Mouse (Mus musculus) hindlimb bud, embryonic 11.5 days (tissue): ENCODE results near the gene Adk.
A peak's percentile ranks its signal among the peaks of the same experiment; 100 is the strongest.

Experiments used
- DNase-seq: peaks from one replicate; pipeline ENCODE4 v3.0.0-alpha.2; 2012; ENCODE audit warnings: low read depth, low spot score; ENCODE audit errors: extremely low spot score

Adk gene

DNA sequence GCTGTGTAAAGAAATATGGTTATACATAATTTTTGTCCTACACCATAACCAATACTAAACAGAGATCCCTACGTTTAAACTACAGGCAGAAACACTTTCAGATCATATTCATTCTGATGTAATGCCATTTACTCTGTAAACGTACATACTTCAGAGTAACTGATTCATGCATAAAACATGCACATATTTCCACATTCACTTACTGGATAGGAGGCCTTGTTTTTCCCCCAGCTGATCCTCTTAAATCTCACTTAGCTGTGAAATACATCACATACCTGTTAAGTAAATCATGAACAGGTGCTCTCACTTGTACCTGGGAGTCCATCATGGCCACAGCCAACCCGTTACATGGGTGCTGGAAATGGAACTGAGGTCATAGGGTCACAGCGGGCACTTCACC is 285.6 kb downstream of the Adk start:
- no peak for DNase-seq

DNA sequence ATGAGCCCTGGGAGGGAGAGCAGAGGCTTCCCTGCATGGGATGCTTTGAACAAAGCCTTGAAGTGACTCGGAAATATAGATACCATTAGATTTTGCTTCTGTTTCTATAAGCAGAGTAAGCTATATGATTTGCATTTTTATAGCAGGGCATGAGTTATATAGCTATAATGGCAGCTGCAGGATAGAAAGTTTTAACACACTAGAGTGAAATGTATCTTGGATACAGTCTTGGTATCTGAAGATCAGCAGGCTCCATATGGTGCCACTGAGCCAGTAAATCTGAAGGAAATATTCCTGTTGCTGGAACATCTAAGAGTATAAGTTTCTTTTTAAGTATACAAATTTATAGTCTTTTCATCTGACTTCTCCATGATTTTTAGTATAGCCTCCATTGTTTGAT is 288.8 kb downstream of the Adk start:
- DNase-seq, result no peak

DNA sequence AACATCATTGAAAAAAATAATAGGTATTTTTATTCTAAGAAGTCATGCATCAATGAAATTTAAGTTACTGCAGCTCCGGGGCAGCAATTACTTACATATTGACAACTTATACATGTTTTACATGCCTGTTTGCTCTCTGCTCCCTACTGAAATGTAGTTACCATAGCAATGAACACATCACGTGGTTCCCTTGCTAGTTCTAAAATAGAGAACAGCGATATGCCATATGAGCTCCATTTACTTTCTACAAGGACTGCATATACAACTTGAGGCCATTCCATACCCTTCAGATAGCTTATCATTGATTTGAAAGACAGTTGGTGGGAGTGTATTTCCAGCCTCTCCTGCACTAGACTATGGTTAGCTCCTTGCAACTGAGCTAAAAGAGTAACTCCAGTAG is 290.6 kb downstream of the Adk start:
- no peak for DNase-seq

DNA sequence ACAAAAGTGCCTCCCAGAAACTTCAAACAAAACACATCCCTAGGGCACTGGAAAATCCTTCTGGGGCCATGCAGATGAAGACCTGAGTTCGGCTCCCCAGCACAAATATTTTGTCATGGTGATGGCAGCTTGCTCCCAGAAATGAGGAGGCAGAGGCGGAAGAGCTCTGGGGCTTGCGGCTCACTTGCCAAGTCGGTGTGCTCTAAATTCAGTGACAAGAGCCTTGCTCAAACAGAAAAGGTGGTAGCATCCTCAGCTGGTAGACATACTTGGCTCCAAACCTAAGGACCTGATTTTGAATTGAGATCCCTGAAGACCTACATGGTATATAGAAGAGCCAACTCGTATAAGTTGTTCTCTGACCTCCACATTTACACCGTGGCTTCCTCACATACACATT is 292.5 kb downstream of the Adk start:
- no peak for DNase-seq

DNA sequence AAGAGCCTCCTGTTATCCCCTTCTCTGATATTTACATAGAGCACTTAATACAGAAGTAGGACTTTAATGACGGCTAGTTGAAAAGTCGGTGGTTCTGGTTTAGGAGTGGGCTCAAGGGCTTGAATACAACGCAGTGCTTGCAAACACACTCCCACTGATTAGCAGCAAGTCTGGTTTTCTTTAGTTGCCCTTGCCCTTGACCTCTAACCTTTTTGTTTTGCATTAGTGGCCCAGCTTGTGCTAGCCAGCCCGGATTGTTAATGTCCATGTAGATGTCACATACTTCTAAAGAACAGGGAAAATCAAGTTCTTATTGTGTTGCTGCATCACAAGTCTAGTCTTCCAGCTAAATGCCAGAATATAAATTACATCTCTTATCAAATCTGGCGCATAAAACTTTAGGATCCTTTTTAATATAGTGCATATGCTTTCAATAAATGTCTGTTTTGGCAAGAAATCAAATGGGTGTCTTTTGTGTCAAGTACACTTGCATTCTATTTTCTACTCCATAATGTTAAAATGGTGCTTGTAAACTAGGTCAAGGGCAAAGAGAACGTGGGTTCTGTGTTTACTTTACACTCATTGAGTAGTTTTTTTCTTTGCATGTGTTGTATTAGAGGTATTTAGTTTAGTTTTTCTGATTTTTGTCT is 296.4 kb downstream of the Adk start:
- no peak for DNase-seq

DNA sequence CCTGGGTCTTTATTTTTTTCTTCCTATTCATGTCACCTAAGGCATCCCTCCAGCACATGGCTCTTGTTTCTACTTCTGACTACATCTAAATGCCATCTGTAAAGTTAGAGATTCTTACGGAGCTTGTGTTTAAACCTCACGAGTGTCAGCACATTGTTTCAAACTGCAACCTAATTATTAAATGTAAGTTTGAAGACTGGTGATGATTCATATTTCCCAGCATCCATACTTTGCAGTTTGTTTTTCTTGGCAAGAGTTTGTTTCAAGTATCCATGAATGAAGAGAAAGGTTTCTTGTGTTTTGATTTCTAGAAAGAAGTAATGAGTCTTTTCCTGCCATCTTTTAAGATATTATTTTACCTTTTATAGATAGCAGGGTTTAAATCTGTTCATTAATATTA is 299.3 kb downstream of the Adk start:
- no peak for DNase-seq

DNA sequence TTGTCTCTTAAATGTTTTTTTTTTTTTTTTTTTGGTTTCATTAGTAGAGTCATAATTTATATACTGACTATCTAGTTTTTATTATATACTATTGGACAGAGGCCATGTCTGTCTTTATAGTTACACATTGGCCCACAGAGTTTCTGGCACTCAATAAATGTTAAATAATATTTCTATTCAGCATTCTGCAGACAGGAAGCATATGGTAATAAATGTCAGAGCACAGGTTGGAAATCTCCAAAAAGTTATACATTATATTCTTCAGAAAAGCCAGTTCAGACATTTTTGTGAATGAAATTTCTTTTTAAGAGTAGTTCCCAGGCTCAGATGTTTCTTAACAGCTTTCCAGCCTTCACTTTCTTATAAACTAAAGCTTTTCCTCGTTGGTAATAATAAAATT is 303.9 kb downstream of the Adk start:
- DNase-seq, result no peak

DNA sequence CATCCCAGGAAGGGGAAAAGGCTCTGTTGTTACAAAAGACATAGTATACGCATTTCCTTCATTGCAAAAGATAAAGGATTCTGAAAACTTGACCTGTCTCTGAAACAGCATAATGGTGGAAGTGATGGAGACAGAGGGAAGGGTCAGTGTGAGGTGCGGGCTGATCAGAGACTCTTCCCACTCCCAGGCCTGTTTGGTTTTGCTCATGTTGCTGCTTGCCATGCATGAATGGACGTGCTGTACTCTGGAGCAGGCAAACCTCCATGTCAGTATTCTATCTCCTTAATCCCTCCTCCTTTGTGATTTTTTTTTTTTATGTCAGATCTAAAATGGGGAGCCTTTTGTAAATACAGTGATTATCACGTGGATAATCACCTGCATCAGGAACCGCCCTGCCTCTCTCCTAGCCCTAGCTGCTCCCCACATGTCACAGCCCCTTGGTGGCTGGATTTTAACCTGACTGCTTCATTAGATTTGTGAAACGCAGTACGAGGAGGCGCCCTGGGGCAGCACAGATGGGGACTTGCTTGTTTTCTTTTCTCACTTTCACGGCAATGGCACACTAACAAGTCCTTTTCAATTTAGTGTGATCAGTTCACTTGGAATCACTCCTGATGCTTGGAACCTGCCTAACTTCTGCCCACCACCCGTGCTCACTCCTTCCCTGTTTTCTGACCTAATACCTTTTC is 307.0 kb downstream of the Adk start:
- no peak for DNase-seq

DNA sequence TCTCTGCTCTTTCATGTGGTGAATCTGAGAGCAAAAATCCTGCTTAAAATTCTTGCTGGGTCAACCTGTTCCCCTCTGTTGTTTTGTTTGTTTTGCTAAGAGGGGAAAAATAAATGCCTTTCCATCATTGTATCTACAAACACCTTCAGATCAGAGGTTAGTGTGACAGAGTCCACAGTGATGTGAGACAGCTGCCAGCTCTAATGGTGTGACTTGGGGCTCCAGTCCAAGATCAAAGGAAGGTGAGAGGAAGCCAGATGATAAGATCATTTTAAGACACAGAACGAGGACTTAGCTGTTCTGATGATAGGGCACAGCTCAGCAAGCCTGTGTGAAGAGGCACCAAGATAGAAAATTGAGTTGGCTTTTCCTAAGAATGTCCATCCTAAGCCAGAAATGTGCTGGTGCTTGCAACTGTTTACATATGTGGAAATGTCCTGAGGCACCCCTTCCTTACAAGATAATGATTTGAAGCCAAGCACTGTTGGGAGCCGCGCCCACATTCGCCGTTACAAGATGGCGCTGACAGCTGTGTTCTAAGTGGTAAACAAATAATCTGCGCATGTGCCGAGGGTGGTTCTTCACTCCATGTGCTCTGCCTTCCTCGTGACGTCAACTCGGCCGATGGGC is 307.6 kb downstream of the Adk start:
- DNase-seq, result no peak

DNA sequence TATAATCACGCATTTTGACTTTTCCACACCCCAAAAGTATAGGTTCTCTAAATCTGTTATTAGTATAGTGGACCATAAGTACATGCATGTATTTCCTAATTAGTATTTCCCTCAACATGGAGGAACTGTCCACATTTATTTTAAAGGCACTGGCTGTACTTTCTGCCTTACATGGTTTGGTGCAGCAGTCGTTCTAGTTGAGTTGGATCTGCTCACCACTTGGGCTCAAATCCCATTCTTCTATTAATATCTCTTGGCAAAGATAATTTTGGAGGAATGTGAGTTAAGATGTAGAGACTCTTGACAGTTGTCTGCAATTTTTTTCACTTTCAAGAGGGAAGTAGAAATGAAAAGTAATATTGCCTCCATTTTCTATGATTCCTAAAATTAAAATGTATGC is 314.7 kb downstream of the Adk start:
- DNase-seq, result no peak

DNA sequence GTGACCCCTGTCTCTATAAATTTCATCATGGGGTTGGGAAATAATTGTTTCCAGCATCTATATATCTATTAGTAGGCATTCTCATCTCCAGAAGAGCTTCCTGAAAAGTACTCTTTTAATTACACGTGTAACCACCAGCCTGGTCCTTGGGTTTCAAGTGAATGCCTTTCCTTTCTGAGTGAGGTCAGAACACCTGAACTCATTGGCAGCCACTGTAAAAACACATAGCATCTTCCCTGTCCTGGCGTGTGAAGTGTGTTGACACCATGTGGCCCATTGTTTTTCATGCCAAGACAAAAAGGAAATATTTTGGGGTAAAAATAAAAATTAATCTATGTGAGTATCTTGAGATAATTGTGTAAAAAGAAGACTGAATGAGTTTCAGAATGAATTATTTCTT is 316.2 kb downstream of the Adk start:
- DNase-seq, result no peak

DNA sequence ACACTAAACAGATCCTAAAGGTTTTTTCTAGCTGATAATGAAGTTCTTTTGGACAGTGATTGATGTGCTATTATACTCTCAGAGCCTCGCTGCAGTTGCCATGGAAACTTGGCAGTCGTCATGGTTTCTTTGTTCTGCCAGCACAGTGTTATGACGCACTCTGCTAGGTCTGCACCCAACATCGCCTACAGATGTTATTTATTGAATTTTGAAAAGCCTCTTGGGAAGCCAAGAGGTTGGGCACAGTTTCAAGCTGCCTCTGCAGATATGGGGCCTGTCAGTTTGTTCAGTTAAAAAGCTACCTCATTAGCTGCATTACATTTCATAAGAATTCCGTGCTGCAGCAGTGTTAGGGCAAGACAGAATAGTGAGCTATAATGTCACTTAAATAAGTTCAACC is 316.8 kb downstream of the Adk start:
- DNase-seq, result peak; percentile 75

DNA sequence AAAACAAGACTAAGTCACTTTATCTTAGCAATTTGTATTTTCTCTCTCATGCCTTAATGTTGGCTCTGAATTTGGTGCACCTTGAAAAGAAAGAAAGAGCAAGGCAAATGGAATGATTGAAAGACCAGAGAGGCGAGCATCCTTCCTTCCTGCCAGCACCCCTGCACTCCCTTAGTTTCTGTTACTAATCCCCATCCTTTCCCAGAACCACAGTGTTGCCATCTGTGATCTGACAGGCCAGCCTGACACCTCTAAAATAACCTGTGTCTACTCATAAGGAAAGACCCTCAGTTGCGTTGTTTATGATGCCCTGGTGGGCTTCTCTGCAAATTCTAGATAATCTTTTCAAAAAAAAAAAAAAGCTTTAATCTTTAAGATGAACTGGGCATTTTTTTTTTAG is 319.6 kb downstream of the Adk start:
- no peak for DNase-seq

DNA sequence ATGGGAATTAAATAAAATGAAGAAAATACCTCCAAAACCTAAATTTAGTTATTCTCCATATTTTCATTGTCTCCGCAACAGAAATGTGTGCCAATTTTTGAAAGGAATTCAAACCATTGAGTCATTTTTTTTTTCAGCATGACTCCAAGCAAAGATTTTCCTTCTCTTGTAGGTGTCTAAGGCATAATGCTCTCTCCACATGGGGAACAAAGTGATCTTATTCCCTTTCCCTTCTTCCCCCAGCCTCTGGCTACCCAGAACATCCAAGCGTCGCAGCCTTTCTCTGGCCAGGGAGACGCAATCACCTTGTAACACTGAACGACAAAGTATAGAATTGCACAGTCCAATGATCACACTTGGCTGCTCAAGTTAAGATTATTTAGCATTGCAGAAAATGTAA is 320.3 kb downstream of the Adk start:
- no peak for DNase-seq

DNA sequence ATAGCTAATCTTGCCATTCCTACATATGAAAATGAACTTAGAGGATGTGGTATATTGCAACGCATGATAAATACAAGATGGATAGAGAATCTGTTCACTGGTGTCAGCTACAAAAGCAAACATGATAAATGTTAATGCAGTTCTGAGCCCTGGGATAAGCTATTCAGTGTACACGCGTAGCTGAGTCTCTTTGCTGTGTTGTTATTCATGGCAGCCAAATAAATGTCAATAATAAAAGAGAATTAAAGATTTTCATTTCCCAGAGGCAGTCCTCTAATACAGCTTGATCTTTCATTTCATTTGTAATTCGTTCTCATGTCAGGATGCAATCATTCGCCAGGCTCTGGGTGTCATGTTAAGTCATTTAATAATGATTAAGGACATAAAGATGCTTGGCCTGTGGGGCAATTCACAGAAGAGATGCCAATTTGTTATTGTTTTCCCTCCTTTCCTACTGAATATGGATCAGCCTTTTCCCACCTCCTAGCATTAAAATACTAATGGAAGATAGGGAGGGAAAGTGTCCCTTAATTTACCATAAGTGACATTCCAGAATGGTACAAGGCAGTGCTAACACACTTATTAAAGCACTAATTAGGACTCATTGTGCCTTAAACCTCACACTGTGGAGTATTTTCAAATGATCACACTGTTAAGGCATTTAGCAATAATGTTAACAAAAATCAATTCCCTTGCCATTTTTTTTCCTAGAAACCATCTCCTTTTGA is 331.5 kb downstream of the Adk start:
- DNase-seq, result no peak

DNA sequence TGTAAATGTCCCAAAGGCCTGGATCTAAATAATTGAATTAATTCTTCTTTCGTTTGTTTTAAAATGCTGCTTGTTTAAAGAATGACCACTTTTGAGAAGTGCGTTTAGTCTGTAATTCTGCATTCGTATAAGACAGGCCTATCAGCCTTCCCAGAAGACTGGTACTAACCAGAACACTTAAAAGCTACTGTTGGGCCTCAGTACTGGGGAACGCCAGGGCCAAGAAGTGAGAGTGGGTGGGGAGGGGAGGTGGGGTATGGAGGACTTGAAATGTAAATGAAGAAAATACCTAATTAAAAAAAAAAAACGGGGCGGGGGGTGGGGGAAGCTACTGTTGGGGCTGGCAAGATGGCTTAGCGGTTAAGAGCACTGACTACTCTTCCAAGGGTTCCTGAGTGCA is 347.1 kb downstream of the Adk start:
- DNase-seq, result no peak

DNA sequence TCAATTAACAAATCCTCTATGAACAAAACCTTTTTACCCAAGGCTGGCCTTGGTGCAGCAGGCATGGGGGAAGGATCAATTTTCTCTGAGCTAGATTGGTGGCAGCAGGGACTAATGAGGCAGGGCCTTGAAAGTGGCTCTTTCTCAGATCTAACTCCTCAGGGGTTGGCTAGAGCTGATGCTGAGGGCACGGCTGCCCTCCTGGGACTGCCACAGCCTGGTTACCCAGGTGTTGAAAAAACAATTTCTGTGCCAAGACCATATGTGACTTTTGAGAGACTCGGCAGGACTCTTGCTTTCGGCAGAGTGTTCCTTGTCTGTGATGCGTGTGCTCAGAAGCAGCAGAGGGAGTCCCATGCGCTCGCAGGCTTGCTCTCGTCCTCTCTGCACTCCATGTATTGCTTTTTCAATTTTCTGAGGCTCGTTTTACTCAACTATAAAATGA is 349.8 kb downstream of the Adk start:
- no peak for DNase-seq

DNA sequence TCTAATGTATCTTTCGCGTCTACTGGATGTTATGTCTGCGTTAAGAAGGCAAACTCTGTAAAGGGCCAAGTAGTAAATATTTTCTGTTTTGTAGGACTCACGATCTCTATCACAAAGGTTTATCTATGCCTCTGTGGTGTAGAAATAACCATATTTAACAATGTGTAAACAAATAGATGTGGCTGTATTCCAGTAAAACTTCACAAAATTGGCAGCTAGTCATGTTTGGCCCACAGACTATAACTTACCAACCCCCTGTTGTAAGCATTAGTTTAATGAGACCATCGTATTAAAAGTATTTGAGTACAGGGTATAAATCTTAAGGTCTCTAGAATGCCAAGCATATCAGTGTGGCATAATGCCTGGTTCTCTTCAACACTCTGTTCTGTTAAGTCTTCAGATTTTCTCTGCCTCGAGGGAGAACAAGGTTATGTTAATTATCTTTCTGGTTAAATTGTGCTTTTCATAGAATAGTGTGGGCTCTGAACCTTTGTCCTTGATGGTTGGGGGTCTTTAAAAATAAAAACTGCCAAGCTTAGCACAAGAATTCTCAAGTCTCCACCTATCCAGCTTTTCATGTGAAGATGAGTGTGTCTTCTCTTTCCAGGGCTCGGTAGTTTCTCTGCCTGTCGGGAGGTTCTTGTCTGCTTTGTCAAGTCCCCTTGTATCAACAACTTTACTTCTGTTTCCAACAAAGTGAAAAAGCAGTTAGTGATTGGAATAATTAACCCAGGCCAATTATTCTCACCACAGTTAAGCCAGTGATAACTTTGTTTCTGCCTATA is 350.4 kb downstream of the Adk start:
- no peak for DNase-seq

DNA sequence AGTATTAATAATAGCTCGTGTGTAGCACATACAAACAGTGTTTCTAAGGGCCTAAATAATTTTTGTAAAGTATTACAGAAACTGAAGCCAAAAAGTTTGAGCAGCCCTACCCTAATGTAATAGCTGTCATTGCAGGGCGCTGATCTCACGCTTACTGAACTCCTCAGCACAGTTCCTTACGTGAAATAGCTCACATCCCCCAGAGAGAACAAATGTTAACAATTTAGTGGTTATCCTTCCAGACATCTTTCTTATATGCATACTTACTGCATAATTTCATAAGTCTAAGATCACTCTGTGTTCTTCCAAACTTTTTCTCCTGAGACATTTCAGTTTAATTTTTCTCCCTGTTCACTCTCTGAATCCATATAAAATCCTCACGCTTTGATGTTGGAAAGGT is 354.6 kb downstream of the Adk start:
- no peak for DNase-seq

DNA sequence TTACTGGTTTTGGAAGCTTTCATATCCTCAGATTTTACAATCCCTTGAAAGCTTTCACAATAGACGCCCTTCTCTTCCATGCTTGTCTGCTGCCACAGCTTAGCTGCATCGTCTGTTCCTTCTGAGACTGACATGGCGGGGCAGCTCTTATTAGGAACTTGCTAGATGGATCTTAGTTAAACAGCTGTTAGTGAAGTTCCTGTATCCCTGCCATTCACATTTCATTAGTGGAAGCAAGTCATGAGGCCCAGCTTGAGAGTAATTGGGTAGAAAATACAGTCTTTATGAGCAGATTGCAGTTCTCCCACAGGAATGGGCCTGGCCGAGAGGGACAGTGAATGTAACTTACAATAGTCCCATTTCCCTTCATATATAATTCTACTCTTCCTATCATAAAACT is 356.5 kb downstream of the Adk start:
- no peak for DNase-seq
